Mouse (Mus musculus) B cell, adult 2 months (primary cell): ENCODE results near the gene Klhl9.
A peak's percentile ranks its signal among the peaks of the same experiment; 100 is the strongest.

ENCODE experiments used
- DNase-seq, 2 experiments: peaks; one replicate each; pipeline ENCODE4 v3.0.0; 2022

Klhl9 gene

DNA sequence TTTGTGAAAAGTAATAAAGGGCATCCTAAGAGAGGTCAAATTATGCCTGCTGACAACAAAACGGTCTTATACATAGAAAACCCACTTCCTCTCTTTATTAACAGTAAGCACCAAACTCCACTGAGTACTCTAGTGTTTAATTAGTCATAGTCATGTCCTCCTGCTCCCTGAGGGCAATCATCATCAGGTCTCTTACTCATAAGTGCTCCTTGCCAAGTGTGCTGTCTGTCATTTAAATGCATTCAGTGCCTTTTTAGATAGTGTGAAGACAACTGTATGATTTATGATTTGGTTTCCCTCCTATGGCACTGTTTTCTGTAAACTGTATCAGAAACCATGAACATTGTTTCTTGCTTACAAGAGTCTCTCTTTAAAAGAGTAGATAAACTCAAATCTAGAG, 8.0 kb downstream of the Klhl9 start:
- no peak for DNase-seq

DNA sequence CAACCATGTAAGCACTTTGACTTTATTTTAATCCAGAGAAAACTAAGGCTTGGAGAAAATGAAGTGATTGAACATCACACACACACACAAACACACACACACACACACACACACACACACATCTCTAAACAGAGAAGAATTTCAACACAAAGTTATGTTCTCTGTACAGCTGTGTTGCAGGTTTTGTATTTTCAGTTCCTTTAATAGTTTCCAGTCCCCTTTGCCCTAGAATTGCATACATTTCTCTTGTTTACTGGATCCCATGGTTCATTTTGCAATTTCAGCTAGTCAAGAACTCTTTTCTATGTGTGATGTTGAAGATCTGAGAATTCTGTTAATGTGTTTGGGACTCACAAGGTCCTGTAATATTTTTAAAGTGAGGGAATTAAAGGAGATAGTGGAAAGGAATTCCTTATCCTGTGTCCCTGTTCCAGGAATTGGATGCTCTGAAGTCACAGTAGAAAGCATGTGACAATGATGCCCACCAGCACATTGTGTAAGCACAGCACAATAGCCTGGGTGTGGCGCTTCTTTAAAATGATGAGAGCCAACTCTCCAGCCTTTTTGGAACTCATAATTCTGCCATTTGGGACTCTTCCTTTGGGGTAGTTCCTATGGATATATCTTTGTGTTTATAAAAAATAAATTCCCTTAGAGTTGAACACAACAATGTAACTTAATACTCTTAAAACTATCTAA, 15.0 kb downstream of the Klhl9 start:
- no peak for DNase-seq

DNA sequence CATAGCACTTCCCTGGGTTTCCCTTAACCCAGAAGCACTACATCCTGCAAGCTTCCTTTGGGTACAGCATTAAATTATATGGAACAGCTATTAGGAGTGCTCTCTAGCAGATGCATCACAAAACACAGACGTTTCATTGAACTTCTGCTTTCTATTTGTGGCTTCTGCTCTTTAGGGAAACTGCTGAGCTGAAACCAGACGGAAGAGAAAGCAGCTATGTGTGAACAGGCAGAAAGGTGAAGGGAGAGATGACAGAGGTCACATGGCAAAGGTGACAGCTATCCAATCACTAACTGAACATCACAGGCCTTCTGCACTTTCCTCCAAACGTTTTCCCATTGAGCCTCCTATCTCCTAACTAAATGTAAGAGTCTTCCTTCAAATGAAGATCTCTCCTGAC, 16.3 kb downstream of the Klhl9 start:
- DNase-seq, result peak; percentile 49 to 52

DNA sequence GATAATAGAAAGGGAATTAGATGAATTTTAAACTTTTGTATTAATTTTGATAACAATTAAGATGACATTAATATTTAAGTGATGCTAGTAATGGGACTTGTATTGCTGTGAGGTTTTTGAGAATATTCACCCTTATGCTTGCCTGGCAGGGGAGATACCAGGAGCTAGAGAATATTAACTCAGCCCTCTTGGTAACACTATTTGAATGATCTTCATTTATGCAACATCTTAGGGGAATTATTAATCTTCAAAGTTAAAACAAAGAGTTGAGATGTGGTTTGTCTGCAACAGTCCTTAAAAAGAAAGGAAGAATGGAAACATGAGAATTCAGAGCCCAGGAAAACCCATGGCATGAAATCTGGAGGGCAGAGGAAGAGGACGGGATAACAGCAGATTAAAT, 23.0 kb downstream of the Klhl9 start:
- no peak for DNase-seq

DNA sequence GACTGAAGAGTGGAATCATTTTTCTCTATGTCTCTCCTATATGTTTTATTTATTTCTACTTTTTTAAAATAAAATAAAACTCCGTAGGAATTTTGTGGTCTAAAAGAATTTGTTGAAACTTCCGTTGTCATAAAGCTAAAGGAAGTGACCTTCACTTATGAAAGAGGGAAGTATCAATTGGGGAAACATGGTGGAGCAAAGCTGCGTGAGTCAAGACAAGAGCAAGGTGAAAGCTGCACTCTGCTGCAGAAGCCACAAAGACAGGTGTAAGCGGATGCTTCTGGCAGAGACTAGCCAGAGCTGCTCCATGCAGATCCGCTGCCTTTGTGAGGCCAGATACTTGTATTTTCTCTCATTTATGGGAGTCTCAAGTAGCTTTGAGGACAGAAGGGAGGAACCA, 23.5 kb downstream of the Klhl9 start:
- no peak for DNase-seq

DNA sequence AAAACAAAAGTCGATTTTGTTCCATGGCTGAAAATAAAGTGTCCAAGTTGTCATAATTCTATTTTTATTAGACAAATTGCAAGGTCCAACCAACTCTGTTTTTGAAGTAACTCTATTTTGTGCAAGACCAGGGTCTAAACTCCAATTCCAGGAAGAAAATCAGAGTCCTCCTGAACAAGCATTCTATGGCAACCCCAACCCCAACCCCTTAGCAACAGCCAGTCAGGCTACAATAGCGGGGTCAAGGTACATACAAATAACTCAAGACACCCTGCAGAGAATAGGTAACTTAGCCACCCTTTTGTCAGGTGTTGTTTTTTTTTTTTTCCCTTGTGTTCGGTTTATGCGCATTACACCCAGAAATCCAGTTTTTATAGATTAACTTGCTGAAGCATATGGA, 24.5 kb downstream of the Klhl9 start:
- DNase-seq, result no peak

DNA sequence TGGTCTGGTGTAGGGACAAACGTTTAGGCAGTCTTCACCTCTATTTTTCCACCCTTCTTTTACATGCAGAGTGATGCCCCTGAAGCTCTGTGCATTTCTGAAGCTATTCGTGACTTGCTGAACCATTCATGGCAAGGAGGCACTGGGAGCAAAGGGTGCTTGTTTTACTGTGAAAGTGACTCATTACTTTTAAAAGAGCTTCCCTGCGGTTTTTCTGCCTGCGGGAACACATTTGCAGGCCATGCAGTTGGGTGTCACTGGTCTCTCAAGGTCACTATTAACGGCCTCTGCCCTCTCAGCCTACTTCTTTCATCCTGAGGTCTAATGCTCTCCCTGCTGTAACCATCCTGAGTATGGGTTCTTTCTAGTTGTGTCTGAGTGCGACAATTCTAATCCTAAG, 25.2 kb downstream of the Klhl9 start:
- no peak for DNase-seq

DNA sequence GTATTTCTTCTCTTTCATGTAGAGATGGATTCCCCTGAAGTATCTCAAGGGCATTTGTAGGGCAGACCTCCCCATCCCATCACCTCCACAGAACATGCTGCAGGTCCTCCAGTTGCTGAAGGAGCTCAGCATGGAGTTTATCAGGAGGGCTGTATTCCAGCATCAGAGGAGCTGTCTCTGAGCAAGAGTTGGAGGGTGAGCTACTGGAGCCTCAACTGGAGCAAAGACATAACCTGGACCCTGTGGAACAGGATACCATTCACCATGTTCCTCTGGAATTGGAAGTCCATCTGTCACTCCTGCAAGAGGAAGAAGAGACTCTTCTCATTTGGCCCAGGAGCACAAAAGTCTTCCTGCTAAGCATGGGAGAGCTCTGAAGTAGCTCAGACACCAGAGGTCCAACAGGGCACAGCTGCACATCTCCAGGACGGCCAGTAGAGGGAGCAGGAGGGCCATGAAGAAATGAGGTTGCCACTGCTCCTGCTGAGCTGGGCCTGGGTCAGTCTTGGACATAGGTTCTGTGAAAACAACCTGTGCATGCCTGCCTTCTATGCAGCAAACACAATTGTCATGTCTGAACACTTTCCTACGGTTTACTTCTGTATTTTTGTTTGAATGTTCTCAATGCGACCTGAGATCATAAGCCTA, 25.9 kb downstream of the Klhl9 start:
- DNase-seq, result peak; percentile 83 to 84

DNA sequence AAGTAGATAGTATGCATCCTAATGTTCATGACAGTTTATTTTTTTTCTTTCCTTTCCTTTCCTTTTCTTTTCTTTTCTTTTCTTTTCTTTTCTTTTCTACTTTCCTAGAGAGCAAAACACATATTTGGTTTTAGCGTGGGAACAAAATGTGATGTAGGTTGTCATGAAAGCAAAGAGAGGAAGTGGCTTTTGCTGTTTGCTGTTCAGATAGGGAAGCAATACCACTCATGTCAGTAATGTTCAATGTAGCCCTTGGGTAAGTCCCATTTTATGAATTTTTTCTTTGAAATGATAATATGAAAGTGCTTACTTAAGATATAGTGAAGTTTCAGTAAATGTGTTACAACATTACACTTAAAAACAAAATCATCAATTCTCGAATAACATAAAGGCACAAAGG, 28.9 kb downstream of the Klhl9 start:
- DNase-seq, result no peak

DNA sequence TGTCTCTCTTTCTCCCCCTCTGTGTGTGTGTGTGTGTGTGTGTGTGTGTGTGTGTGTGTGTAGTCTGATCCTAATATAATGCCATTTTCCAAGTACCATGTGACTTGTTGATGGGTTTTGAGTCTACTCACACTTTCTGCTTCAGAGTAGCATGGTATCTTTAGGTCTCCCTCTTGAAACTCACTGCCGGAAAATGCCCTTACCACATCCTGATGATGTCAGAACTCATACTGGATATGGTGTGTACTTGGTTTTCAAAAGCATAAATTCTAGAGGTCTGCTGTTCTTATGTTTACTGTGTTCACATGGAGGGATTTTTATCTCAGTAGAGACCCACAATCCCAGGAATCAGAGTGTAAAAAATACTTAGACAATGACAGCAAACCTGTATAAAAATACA, 29.7 kb downstream of the Klhl9 start:
- DNase-seq, result no peak

DNA sequence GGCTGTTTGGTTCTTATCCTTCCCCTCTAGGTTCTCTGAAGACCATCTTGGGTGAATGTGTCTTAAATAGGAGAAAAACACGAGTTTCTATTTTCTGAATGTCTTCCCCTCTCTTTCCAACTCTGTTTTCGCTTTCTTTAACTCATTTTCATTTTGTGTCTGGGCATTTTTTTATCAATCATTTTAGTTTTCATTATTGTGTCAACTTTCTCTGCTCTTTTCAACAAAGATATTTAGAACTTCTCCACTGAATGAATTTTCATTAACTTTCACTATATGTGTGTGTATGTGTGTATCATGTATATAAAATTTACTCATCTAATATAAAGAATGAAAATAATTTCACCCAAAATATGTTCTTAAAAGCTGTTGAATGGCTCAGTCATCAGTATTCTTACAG, 31.0 kb downstream of the Klhl9 start, which contains the start of gene Ifnab:
Gene Ifnab (minus strand): TSS at position 101 of the 400 bp plus-strand sequence.
- no peak for DNase-seq

DNA sequence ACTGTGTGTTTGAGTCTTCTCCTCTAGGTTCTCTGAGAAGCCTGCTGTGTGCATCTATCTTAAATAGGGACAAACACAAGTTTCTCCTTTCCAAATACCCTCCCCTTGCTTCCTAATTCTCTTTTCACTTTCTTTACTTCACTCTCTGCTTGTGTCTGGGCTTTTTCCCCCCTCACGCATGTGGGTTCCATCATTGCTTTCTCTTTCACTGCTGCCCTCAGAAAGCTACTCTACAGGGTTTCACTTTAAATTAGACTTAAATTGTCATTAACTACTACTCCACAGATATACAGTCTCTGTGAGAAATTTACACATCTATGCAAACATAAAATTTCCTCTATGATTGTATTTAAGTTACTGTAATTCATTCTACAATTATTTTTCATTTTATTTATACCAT, 38.5 kb downstream of the Klhl9 start, which contains the start of gene Ifna2:
Gene Ifna2 (minus strand): TSS at position 101 of the 400 bp plus-strand sequence.
- DNase-seq, result no peak

DNA sequence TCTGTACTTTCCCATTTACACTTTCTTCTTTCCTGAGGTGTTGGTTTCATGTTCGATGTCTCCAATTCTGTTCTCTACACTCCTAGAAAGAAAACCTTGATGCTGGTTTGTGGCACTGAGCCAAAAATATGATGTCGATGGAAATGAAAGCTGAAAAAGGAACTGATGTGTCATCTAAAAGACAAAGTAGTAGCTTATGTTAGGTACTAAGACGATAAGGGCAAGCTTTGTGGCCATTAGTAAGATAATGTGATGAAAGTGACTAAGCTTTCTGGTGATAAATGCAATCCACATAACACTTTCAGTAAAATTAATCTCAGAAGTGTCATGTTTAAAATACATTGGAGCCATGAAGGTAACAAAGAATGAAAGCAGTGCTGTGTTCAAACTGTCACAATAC, 40.9 kb downstream of the Klhl9 start:
- no peak for DNase-seq

DNA sequence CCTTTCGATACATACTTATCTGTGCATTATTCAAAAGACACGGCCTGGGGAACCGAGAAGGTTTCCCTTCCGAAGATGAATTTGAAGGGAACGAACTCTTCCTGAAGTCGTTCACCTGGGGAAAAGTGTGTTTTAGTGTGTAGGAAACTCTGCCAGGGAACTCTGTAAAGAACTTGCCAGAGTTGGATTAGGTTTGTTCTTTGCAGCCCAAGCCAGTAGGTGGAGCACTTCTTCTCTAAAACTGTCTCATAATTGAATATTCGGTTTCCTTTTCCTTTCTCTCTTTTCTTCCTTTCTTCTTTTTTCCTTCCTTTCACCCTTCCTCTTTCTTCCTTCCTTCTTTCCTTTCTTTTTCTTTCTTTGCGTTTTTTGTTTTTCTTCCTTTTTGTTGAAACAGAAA, 41.9 kb downstream of the Klhl9 start:
- peak; percentile 34 to 47 for DNase-seq

DNA sequence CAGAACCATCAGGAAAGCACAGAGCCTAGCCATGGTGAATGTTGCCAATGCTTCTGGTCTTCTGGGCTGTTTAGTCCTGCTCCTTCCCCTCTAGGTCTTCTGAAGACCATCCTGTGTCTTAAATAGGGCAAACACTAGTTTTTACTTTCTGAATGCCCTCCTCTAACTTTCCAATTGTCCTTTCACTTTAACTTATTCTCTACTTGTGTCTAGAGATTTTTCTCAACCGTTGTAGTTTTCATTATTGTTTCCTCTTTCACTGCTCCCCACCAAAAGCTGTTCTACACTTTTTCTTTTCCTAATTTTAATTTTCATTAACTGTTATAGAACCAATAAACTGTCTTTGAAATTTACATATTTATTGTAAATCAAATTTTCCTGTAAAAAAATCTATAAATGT, 45.4 kb downstream of the Klhl9 start, which contains the start of gene Ifna16:
Gene Ifna16 (minus strand): TSS at position 101 of the 400 bp plus-strand sequence.
- DNase-seq, result no peak
